Mouse (Mus musculus): ENCODE measurements around the gene Tat.

- TF ChIP-seq GATA1 (IDR thresholded peaks at IDR 0.05; ENCODE audit: borderline replicate concordance, low read length) (no peak), CTCF (IDR thresholded peaks at IDR 0.05; ENCODE audit: low read depth, low read length) (no peak), GATA2 (IDR thresholded peaks at IDR 0.05; ENCODE audit: borderline replicate concordance, low read depth, low read length) (no peak), TAL1 (conservative IDR thresholded peaks at IDR 0.05; ENCODE audit: low read depth, low read length) (no peak), POLR2AphosphoS5 (IDR thresholded peaks at IDR 0.05; ENCODE audit: insufficient replicate concordance, low read depth, low read length) (no peak)
Observed at GRCm38 (mm10) chr8:109962896-109963295, 27.3 kb upstream of the Tat start.
